Mouse (Mus musculus) thymus, postnatal 0 days (tissue): Measurements from ENCODE around the gene Lin7a. TPM values are rescaled to one million over a fixed set of nuclear protein-coding genes. Genes with fewer than 3 reads are reported as not detected.

Source experiments
- DNase-seq: peaks from one replicate; pipeline ENCODE4 v3.0.0-alpha.2; 2015; ENCODE audit warnings: low spot score
- polyA plus RNA-seq: library from polyadenylated mRNA; unstranded; fragments of >200 nt; fragmentation: Nextera tagmentation; extraction: Ambion mirVana; gene quantifications from 2 replicates; pipeline ENCODE4 v1.2.1, GENCODE M21; 2015

Lin7a gene
- polyA plus RNA-seq, 1 experiment from 2014 or later, result 1.1 TPM

- DNase-seq, result no peak
These were observed 171.3 kb downstream of the Lin7a start for GRCm38 (mm10) chr10:107442781-107443180.

GRCm38 (mm10) chr10:107449496-107450330 is 178.2 kb downstream of the Lin7a start:
- DNase-seq, result no peak

GRCm38 (mm10) chr10:107467819-107468218 is 196.3 kb downstream of the Lin7a start:
- DNase-seq, result no peak

Other genes starting within 250 kb of the Lin7a start
- 0.08 and 0.13 TPM in 2 replicates for gene Acss3, start 148.0 kb upstream of the Lin7a start, polyA plus RNA-seq
- gene Myf5, start 214.4 kb downstream of the Lin7a start, polyA plus RNA-seq, result 0.08 TPM in 1 of 2 replicates, not detected in the other
- gene Myf6, start 223.1 kb downstream of the Lin7a start, polyA plus RNA-seq, result 0.18 and 0.59 TPM in 2 replicates